Mouse (Mus musculus): ENCODE measurements around the gene Hdac9. TPM values are rescaled to one million over a fixed set of nuclear protein-coding genes. Genes with fewer than 3 reads are reported as not detected.

Hdac9 gene
- polyA plus RNA-seq, 1 experiment from 2014 or later = 4.4 TPM

Other genes with a start within 250 kb of the Hdac9 start
- not detected in 2 replicates for gene Prps1l1, start 67.7 kb upstream of the Hdac9 start, polyA plus RNA-seq (2016; fragmentation: Nextera tagmentation; extraction: Ambion mirVana)
- 16.1 and 16.6 TPM in 2 replicates for gene Snx13, start 130.1 kb upstream of the Hdac9 start, polyA plus RNA-seq (2016; fragmentation: Nextera tagmentation; extraction: Ambion mirVana)

Data from forebrain, embryonic 10.5 days (tissue).